Mouse (Mus musculus) NIH3T3 (cell line): ENCODE measurements at regions not wholly inside any gene's neighbourhood (a gene's known extent, or its start where the extent isn't known, plus 50 kb on each side); places are given as distances from the start of the nearest gene placed in this dataset.

Source experiments
- DNase-seq: peaks from one replicate; pipeline ENCODE4 v3.0.0-alpha.2; 2012; ENCODE audit warnings: low read depth

GRCm38 (mm10) chr7:137883701-137884100, 446.3 kb downstream of the Glrx3 start:
- DNase-seq: no peak

DNA sequence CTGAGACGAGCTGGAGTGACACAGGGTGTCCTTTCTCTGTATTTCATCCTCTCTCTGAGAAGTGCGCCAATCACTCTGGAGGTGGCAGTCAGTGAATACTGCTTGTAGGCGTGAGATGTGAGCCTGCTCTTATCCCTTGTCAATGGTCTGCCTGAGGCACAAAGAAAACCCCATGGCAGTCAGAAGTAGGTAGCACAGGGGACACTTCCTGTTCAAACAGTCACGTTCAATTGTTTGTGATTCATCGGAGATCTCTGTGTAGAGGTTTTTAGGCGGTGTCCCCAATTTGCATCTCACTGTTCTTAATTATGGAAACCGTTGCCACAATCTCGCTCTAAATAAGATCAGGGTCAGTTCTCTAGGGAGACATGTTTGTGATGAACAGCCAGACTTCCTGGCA, 447.7 kb downstream of the Glrx3 start:
- DNase-seq: no peak

GRCm38 (mm10) chr7:137888731-137889130, 451.3 kb downstream of the Glrx3 start:
- no peak for DNase-seq

GRCm38 (mm10) chr7:137906424-137907060, 469.1 kb downstream of the Glrx3 start:
- DNase-seq: no peak

DNA sequence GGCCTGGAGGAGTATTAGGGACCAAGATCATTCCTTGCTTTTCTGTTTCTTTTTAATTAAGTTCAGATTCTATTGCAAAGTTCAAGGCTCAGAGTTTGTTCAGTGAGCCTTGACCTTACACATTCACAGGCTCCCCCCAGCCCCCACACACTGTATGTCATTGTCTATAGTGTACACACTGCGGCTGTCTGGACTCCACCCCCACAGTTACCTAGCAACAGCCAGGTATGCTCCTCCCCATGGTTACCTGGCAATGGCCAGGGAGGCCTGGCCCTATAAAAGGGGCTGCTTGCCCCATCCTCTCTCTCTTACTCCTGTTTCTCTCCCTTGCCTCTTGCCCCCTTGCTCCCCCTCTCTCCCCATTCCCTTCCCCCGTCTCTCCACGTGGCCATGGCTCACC, 472.0 kb downstream of the Glrx3 start:
- no peak for DNase-seq

- no peak for DNase-seq
These were observed 476.2 kb downstream of the Glrx3 start for GRCm38 (mm10) chr7:137913551-137914105.

DNA sequence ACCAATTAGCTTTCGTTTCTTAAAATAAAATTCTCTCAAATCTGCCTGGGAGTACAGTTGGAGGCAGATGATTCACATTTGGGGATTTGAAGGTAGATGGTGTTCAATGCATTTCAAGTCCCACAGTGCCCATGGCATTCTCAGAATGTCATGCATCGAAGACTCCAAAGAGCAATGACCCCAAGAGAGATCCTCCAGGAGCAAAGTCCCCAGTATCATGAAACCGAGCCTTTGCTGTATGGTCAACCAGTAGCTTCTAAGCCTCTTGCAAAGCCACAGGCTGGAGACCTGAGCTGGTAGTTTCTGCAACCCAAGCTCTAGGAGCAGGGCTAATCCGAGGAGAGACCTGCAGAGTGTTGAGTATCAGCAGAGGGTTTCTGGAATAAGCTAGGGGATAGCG, 477.1 kb downstream of the Glrx3 start:
- no peak for DNase-seq

DNA sequence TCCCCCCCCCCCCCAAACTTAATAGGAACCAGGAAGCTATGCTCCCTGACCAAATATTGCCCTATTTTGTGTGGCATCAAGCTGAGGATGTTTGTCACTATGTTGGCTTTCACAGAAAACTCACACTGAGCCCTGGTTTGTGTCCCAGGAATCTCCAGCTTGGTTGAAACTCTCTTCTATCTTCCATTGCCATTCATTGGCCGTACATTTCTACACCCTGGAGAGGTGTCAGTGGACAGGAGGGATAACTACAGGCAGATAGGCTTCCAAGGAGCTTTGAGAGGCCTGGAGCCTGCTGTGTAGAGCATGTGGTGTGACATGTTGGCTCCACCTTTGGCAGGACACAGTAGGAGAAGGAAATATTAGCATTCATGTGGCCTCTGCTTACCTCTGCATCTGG, 478.9 kb downstream of the Glrx3 start:
- no peak for DNase-seq

GRCm38 (mm10) chr7:137924464-137925167, 472.9 kb downstream of the Tcerg1l start:
- DNase-seq: peak; percentile 2

GRCm38 (mm10) chr7:137925656-137926055, 471.9 kb downstream of the Tcerg1l start:
- no peak for DNase-seq

DNA sequence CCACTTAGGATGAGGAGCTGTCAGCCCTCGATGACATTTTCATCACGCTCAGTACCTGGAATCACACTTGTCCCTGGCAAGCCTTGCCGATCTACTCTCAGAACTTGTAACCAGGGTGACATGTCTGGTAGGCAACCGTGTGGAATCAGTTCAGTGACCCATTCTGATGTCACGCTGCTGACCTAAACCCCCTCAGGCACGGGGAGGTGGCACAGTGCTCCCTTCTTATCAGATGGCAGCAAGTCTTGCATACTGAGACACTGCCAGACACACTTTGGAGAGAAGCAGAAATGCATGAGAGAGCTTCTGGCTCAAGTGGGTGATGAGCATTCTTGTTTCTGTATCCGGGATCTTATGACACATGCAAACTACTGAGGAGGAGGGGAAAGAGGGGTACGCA, 470.2 kb downstream of the Tcerg1l start:
- DNase-seq: no peak

GRCm38 (mm10) chr7:137930200-137930599, 467.3 kb downstream of the Tcerg1l start:
- DNase-seq: no peak

GRCm38 (mm10) chr7:137935896-137936295, 461.6 kb downstream of the Tcerg1l start:
- DNase-seq: no peak

- DNase-seq: no peak
These were observed 458.4 kb downstream of the Tcerg1l start for GRCm38 (mm10) chr7:137939116-137939515.

- DNase-seq: no peak
These were observed 457.4 kb downstream of the Tcerg1l start for GRCm38 (mm10) chr7:137940084-137940483.

DNA sequence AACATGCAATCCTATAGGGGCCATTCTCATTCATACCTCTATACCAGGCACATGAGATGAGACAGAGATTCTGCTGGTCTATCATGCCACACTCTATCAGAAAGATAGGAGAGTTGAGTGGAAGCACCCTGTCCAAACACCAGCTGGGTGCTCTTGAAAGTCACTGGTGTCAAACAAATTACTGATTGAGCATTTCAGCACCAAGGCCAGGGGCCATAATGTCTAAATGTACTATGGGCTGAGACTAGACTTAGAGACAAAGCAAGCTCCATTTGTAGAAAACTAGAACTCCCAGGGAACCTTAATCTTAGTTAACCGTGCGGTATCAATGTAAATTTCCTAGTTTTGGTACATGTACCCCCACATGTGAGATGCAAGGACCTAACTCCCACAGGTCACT, 452.5 kb downstream of the Tcerg1l start:
- peak; percentile 32 for DNase-seq

GRCm38 (mm10) chr7:137947424-137947823, 450.1 kb downstream of the Tcerg1l start:
- no peak for DNase-seq

GRCm38 (mm10) chr7:137957354-137957753, 440.2 kb downstream of the Tcerg1l start:
- DNase-seq: peak; percentile 17

DNA sequence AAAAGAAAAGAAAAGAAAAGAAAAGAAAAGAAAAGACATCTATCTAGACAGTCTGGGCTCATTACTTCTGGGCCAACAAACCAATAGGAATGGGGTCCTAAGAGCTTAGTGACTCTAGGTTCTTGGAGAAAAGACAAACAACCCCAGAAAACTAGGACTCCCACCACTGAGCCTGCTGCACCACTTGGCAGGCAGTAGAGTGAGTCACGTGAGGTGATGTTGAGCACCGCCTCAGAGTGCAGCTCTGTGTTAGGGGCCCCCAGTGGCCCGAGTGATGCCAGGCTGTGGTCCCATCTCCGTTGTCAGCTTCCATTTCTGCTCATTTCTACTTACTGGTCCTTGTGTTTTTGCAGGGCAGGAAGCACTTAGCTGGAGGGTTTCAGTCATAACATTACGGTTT, 439.7 kb downstream of the Tcerg1l start:
- DNase-seq: no peak

DNA sequence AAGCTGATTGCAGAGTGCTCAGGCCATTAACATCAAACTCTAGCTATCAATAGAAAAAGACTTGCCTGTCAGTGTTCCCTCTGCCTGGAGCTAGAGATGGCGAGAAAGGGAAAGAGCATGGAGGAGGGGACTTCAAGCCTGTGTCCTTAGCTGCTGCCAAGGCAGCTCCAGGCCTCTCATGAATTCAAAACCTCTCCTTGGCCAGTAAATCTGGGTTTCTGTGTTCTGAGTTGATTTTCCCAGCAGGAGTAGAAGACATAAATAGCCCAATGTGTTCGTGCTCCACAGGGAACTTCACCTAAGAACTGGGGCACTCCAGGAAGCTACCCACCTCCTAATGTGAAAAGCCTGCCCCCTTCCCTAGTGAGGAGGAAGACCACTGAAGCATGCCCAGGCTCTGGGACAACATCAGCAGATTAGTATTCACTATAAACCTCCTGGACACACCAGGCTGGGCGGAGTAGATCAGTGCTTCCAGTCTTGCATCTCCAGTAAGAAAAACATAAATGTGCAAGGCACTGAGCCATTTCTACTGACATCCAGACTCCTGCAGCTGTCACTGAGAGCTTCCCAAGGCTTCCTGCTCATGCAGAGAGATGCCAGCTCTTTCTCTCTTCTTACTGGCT, 433.9 kb downstream of the Tcerg1l start:
- no peak for DNase-seq

DNA sequence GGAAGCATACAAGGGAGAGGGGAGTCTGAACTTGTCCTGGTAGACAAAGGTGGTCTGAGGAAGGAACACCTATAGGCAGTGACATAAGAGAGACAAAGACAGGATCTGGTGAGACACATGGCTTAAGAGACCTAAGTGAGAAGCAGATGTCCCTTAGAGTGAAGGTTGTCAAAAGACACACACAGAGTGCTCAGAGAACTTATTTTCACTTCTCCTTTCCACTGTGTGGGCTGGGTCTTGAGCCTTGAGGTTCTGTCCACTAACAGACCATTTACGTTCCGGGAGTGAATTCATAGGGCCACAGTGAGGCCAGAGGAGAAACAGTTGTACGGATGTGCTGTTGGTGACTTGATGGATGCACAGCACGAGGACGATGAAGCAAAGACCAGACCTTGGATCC, 422.8 kb downstream of the Tcerg1l start:
- DNase-seq: no peak

- DNase-seq: no peak
These were observed 420.0 kb downstream of the Tcerg1l start for GRCm38 (mm10) chr7:137977527-137977926.

DNA sequence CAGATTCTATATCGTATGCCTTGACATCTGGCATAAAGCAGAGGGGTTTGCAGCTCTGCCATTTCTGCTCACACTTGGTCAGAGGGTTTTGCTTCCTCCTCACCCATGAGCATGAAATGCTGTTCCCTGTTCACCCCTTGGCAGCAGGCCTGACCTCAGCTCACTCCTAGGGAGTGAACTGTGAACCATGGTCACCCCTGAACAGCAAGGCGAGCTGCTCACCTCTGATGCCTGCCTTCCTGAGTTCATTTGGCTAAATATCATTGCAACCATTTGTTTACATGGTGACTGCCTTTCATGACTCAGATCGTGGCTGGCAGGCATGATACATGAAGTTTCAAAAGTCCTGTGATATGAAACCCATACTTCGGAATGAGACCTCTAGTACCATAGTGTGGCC, 418.2 kb downstream of the Tcerg1l start:
- no peak for DNase-seq
